Mouse (Mus musculus) liver, adult 2 months (tissue): ENCODE measurements around the gene Wrap53.

Source experiments
- CTCF ChIP-seq: fragments of 200-500 bp; IDR thresholded peaks from 2 replicates; pipeline ENCODE4 v1.5.1; 2011; ENCODE audit warnings: low read depth, low read length, control low read depth
- POLR2A ChIP-seq: fragments of 200-500 bp; IDR thresholded peaks from 2 replicates; pipeline ENCODE4 v1.6.1; 2011; ENCODE audit warnings: low read length, control low read depth; ENCODE audit not compliant: insufficient read depth; ENCODE audit errors: extremely low read depth

GRCm38 (mm10) chr11:69590622-69591021, 10.6 kb upstream of the Wrap53 start:
- TF ChIP-seq CTCF, result no peak
- no peak for TF ChIP-seq POLR2A
